Mouse (Mus musculus) T-helper 1 cell (primary cell): ENCODE results near the gene Atrip.

Experiments used
- in situ Hi-C: fragments of 300-600 bp; cut with MboI, MseI; formaldehyde crosslinking; loops from one replicate; pipeline ENCODE4 v1.15.1; 2025; ENCODE audit warnings: high pct_unique_total_duplicates

The Atrip gene

DNA sequence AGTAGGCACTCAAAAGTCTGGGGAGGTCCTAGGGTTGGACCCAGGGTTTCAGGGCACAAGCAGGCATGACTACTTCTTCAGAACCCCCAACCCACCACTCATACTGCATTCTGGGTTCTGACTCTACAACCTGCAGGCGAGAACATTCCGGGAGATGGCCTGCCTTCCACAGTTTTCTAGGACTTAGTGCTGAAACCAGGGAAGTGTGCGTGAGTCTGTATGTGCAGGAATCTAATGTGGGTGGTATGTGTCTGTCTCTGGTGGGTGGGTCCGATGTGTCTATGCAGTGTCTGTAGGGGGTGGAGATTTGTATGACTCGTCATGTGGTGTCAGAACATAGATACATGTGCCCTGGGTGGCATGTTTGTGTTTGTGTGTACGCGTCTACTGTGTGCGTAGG lies 24.4 kb upstream of the Atrip start:
- in situ Hi-C loops = loop anchor here (10.0 kb wide), 1 partner anchor 244 kb away; the partner anchor contains the start of gene Slc26a6

DNA sequence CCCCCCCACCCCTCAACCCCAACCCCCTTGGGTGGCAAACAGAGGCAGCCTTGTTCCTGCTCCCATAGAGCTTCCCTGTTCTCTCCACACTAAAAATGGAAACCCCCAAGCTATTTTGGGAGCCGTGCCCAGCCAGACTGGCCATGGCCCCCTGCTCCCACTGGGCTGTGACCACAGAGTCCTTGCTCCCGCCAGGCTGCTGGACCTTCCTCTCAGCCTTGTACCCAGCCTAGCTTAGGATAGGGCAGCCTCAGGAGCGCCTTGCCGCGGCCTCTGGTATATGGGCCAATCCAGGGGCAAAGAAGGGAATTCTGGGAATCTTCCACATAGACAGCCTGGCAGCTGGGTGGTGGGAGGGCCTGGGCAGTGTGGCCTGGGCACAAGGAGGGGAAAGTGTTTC lies 23.9 kb upstream of the Atrip start:
- in situ Hi-C loops = loop anchor here (10.0 kb wide), 1 partner anchor 243 kb away; the partner anchor contains the start of gene Slc26a6

DNA sequence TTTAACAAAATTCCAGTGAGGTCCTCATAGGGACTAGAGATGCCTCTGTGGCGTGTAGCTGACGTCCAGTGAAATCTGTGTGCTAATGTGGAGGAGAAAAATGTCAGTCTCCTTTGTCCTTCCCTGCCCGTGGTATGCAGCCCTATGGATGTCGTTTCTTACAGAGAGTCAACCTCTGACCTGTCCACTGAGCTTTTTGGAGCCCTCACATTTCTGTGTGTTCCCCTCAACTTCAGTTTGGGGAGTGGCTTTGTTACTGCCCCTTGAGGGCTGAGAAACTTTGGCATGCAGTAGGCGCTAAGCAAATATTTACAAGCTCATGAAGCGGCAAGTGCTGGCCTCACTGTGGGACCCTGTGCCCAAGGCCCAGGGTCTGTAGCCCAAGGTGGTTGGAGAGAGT lies 23.4 kb upstream of the Atrip start:
- in situ Hi-C loops = loop anchor here (10.0 kb wide), 1 partner anchor 242 kb away; the partner anchor contains the start of gene Slc26a6

DNA sequence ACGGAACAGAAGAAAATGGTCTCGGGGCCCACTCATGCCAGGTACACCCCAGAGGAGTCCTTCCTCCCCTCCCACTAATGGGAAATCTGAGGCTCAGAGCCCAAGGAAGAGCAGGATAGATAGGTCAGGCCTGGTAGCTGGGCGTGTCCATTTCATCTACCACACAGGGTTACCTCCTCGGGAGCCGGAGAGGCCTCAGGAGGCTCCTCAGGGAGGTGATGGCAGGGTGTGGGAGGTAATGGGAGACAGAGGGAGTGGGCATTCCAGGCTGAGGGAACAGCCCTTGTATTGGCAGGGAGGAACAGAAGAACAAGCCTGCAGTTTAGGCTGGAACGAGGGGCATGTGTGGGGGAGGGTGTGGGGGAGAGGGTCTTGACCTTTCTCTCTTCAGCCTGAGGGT lies 22.9 kb upstream of the Atrip start:
- in situ Hi-C loops = loop anchor here (10.0 kb wide), 1 partner anchor 242 kb away; the partner anchor contains the start of gene Slc26a6

DNA sequence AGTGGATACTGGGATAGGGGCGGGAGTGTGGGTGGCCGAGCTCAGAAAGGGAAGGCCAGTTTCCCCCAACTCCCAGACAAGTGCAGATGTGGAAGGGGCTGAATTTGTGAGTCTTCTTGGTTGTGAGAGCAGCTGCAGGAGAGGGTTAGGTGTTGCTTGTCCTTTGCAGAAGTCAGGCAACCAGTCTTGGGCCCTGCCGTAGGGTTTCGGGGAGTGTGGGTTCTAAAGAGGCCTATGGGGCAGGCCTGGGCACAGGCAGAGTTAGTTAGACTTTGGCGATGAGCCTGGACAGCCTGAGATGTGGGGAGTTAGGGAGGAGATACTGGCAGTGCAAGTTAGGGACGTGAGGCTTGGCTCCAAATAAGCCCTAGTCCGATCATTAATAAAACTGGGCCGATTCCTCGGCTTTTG lies 22.3 kb upstream of the Atrip start:
- in situ Hi-C loops = loop anchor here (10.0 kb wide), 1 partner anchor 241 kb away; the partner anchor contains the start of gene Slc26a6

DNA sequence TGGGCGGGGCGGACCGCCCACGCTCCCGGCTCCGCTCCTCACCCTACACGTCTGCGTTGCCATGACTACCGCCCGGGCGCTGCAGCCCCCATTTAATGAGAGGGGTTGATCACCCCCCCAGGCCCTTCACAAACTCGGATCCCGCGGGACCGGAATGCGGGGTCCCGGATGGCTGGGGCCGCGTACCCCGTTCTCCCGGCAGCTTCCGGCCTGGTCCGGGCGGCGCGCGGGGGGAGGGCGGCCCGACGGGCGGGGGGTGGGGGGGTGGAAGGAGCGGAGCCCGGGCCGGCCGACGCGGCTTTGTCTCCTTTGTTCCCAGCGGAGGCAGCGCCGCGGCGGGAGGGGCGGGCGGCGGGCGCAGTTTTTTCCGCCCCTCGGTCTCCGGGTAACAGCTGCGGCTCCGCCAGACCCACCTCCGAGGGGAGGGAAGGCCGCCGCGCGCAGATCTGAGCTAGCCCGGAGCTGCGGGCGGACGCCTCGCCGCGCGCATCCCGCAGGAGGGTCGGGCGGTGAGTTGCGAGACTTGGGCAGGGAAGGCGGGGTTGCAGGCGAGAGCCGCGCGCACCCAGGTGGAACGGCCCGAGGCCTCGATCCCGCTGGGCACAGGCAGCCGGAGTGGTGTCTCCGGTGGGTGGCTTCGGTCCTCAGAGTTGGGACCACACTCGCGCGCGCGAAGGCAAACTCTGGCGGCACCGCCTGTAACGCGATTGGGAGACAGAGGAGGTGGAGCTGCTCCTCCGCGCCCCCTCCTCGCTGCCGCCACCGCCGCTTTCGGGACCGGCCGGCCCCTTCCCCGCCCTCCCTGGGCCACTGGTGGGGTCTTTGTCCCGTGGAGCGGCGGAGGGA lies 21.4 kb upstream of the Atrip start, which contains the start of gene Plxnb1:
Gene Plxnb1 (plus strand): TSS at position 253 of the 846 bp plus-strand sequence.
- in situ Hi-C loops = loop anchor here (10.0 kb wide), 1 partner anchor 241 kb away; the partner anchor contains the start of gene Slc26a6

DNA sequence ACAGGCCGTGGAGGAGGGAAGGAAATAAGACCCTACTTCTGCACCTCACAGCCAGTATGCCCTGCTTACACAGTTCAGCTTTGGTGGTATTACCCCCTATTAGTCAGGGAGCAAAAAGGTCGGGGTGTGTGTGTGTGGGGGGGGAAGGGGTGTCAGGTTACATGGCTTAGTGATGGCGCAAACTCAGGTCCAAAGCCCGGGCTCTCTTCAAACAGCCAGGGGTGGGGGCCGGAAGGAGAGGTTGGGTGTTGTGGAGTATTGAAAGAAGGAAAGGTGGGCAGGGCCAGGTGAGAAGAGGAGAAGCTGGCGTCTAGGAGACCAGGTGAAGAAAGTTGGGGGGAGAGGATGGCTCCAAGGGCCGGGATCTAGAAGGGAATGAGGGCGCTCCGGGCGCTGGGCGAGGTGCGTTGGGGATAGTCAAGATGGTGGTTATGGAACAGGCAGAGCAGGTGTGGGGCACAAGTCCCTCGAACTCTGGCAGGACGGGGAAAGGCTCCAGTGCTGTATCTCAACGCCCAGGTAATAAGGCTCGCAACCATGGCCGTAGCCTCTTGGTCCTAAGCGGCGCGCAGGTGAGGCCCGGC lies 20.7 kb upstream of the Atrip start:
- in situ Hi-C loops = loop anchor here (10.0 kb wide), 1 partner anchor 240 kb away; the partner anchor contains the start of gene Slc26a6

DNA sequence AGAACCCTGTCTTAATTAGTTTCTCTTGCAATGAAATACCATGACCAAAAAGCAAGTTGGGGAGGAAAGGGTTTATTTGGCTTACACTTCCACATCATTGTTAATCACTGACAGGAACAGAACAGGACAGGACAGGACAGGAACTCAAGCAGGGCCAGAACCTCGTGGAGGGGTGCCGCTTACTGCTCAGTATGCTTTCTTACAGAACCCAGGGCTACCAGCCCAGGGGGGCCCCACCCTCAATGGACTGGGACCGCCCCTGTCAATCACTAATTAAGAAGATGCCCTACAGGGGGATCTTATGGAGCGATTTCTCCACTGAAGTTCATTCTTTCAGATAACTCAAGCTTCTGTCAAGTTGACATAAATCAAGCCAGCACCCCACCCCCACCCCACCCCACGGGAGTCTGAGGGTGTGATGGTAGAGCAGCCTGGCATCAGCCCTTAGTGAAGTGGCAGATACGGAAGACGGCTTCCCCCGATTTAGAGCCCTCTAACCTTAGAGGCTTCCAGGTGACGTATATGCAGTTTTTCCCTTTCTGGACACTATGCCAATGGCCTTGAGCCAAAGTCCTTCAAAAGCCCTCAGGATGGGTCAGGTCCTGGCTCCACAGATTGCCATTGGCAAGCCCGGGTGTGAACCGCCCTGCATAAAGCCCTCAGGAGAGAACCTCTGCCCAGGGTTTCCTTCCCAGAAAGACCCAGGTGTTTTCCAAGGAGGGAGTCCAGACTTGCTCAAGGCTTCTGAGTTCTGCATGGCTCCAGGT lies 20.0 kb upstream of the Atrip start:
- in situ Hi-C loops = loop anchor here (10.0 kb wide), 1 partner anchor 239 kb away; the partner anchor contains the start of gene Slc26a6

DNA sequence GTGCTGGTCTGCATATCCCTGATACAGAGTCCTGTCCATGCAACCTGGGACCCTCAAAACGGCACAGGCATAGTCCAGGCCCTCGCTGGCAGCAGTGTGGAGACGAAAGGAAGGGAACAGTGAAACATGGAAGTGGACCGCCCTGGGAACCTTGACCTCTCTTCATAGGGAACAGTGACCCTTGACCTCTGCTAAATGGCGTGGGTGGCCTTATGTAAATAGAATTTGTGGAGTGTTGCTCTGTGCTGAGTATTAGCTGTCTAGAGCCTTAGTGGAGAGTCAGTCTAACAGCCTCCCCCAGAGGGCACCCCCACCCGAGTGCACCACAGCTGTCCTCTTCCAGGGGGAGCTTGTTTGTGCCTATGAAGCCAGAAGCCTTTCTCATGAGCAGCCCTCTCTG lies 18.9 kb upstream of the Atrip start:
- in situ Hi-C loops = loop anchor here (10.0 kb wide), 1 partner anchor 238 kb away; the partner anchor contains the start of gene Slc26a6

DNA sequence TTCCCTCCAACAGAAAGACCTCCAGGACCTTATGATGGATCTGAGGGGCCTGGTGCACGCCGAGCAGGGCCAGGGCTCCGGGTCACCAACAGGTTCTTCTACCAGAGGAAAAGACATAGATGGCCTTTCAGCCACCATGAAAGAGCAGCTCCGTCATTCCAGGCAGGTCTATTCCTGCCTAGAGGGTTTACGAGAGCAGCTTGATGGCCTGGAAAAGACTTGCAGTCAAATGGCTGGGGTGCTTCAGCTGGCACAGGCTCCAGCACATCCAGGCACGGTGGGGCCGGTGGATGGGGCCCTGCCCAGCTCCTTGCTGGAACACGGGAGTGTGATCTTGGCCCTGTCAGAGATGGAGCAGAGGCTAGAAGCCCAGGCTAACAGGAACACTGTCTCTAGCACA lies 17.9 kb upstream of the Atrip start:
- in situ Hi-C loops = loop anchor here (10.0 kb wide), 1 partner anchor 237 kb away; the partner anchor contains the start of gene Slc26a6

DNA sequence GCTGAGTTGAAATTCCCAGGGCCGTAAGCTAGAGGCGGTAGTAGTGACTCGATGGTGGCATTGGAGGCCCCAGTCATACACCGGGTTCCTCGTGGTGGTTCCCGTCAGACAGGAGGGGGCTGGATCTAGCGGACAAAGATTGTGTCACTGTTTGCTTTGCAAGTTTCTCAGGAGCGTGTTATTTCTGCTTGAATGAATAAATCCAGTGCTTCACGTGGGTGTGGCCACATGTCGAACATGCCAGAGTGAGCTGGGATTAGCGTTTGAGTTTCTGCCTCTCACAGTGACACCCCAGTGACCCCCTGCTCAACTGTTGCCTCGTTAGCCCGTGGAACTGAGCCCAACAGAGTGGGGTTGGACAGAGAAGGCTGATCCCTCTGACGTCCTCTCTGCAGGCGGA lies 16.5 kb upstream of the Atrip start:
- in situ Hi-C loops = loop anchor here (10.0 kb wide), 1 partner anchor 236 kb away; the partner anchor contains the start of gene Slc26a6

DNA sequence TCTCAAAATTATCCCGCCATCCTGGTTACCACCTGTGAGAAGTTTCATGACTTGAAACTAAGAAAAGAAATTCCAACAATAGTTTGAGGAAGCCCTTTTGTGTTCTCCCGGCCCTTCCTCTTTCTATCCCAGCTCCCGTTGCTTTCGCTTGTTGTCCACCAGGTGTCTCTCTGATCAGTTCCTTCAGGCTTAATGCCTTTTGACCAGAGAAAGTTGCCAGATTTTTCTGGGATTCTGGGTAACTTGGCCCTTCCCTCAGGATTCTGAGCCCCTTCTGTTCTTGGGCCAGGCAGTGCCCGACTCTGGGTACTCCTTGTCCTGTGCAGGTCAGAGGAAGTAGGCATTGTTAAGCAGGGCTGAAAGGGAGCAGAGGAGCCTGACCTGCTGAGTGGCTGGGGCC lies 14.1 kb upstream of the Atrip start:
- in situ Hi-C loops = no loop called here

DNA sequence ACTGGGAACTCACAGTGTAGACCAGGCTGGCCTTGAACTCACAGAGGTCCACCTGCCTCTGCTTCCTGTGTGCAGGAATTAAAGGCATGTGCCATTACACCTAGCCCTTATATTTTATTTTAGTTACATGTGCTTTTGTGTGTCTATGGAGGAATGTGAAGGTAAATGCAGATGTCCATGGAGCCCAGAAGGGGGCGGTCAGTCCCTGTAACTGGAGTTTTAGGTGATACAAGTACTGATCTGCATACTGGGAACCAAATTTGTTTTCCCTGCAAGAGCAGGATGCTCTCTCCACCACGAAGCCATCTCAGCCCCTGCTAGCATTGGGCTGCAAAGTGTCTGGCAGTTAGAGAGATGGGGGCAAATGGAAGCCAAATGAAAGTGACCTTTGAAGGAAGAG lies 11.0 kb upstream of the Atrip start:
- in situ Hi-C loops = no loop called here

DNA sequence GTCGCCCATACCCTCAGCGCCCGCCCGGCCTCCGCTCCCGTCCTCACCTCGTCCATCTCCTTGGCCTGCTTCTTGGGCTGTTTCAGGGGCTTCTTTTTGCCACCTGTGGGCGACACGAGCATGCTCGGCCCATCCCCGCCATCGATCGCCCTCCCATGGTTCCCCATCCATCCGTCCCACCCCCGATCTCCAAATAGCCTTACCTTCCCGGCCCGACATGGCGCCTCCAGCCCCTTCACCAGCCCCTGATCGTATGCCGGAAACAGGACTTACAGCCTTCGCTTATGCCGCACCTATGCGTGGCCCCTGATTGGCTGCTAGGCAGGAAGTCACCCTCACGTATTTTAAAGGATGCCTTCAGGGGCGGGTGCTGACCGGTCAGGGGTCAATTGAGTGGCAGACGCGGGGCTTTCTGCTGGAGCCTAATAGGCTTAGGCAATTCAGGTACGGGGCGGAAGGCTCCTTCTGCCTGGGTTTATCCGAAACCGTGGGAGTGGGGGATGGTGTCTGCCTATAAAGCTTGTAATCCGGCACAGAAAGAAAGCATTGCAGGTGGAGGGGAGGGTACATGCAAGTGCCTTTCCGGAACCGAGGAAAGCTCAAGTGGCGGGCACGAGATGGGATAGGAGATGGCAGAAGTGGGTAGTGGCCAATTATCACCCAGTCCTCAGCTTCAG lies 8.3 kb upstream of the Atrip start, which contains the start of the genes Ccdc51 and Tma7:
Gene Ccdc51 (plus strand): TSS at position 370 of the 677 bp plus-strand sequence.
Gene Tma7 (minus strand): TSS at position 464 of the 677 bp plus-strand sequence.
- in situ Hi-C loops = no loop called here

DNA sequence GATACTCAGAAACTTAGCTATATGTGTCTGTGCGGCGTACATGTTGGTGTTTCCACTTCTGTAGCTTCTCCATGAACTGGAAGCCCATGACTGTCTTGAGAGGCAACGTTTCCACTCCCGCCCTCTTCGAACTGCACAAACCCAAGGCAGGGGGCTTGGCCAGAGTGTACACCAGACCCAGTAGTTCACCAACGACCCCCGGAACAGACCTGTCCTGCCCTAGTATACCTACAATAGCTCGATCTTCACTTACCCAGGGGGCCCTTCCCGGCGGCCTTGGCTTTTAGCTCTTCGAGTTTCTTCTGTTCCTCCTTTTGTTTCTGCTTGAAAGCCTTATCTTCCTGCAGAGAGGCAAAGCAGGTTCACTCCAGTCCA lies 7.8 kb upstream of the Atrip start:
- in situ Hi-C loops = no loop called here

DNA sequence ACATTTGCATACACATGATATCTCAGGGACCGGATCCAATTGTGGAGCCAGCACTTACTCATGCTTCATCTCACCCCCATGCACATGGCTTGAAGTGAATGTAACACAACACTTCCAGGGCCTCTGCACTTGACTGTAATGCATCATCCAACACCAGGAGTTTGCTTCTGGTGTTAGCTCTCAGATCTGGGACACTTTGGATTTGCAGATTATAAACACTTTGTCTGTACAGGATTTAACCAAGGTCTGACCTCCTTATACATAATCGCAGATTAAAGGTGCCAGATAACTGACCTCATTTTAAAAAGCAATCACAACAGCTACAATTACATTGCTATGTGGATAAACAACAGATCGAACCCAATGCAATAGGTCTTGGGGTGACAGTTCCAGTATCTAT lies 6.6 kb upstream of the Atrip start:
- in situ Hi-C loops = no loop called here

DNA sequence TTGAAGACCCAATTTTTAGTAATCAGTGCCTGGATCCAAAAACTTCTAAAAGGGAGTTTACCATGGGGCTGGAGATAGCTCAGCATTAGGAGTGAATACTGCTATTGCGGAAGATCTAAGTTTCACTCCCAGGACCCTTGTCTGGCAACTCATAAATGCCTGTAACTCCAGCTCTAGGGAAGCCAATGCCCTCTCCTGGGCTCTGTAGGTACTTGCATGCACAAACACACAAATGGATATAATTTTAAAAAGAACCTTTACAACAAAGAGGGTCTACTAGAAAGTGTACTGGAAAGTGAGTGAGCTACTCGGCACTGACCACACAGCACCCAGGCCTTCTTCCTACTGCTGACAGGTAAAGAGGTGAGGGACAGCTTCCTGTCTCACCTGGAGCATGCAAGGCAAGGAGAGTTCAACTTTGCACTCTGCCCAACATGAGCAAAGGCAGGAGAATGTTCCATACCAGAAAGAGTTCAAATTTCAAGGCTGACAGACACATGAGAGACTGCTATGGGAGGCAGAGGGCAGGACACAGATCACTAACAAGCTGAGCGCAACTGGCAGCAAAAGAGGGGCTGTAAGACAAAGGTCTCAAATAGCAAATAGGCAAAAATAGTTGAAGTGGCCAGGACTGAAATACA lies 5.7 kb downstream of the Atrip start:
- in situ Hi-C loops = loop anchor here (25.0 kb wide), 2 partner anchors 731 to 1731 kb away; partner anchors contain the start of genes 6430571L13Rik, Gpx1, Hemk1 and Usp4

DNA sequence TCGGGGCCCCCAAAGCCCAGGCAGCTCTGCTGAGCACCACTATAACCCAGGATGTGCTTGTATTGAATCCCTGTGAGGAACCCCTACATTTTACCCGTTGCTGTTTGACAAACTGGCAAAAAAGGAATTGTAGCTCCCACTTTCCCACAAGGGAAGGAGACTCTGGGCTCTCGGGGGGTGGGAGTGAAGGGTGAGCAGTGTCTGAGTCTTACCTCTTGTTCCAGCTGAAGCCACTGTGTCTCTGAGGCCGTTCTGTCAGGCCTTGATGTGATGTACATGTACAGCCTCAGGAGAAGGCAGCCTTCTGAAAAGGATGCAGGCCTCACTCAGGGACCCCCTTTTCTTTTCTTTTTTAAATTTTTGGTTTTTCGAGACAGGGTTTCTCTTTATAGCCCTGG lies 13.0 kb downstream of the Atrip start:
- in situ Hi-C loops = loop anchor here (25.0 kb wide), 2 partner anchors 724 to 1724 kb away; partner anchors contain the start of genes 6430571L13Rik, Gpx1, Hemk1 and Usp4

DNA sequence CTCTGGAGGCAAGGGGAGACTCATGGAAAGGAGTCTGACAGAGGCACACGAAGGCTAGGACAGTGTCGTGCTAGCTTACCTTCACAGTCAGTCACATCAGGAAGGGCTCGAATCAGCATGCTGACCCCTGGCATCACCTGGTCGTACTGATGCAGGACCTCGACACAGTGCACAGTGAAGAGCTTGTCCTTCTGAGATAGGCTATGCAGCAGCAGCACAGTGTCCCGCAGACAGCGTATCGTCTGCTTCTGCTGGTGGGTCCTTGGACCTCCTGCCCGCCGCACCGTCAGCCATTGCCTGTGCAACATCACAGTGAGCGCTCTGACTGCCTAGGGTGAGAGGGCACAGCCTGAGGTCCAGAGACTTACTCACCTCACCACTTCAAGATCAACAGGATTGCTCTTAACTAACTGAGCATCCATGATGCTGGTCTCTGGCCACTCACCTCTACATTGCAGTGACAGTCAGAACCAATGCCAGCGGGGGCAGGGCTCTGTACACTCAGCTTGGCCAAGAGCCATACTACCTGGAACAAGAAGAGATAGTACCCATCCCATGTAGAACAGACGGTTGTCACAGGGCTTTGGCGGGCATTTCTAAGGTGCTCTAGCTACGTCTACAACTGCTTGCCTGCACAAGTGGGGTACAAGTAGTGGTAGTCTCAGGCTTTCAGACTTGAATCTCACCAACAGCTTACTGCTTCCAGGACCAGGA lies 13.6 kb downstream of the Atrip start:
- in situ Hi-C loops = loop anchor here (25.0 kb wide), 2 partner anchors 723 to 1723 kb away; partner anchors contain the start of genes 6430571L13Rik, Gpx1, Hemk1 and Usp4
